Mouse (Mus musculus) liver, postnatal 0 days (tissue): Measurements from ENCODE around the gene Ccl27a. TPM values are rescaled to one million over a fixed set of nuclear protein-coding genes. Genes with fewer than 3 reads are reported as not detected.

ENCODE experiments used
- ATAC-seq: fragments of 200-750 bp; cut with Nextera tagmentation; 2 replicates; pipeline ENCODE4 v1.8.0; 2017; ENCODE audit warnings: mild to moderate bottlenecking, moderate library complexity
- DNase-seq: peaks from one replicate; pipeline ENCODE4 v3.0.0-alpha.2; 2016
- H3K27ac ChIP-seq: fragments of 300-500 bp; sonication (generic); 2 replicates; pipeline ENCODE4 v1.5.1; 2014; ENCODE audit warnings: antibody characterized with exemption, moderate library complexity, mild to moderate bottlenecking, low read depth
- H3K27me3 ChIP-seq: fragments of 300-500 bp; sonication (generic); 2 replicates; pipeline ENCODE4 v1.6.1; 2014; ENCODE audit warnings: low read length, control low read depth, mixed read lengths; ENCODE audit not compliant: insufficient read depth
- H3K36me3 ChIP-seq: fragments of 300-500 bp; sonication (generic); replicated peaks from 2 replicates; pipeline ENCODE4 v1.6.1; 2014; ENCODE audit warnings: mild to moderate bottlenecking, control low read depth, low read length, moderate library complexity, mixed read lengths; ENCODE audit not compliant: insufficient read depth
- H3K4me1 ChIP-seq: fragments of 300-500 bp; sonication (generic); 2 replicates; pipeline ENCODE4 v1.6.1; 2014; ENCODE audit warnings: antibody characterized with exemption, mild to moderate bottlenecking, control low read depth; ENCODE audit not compliant: insufficient read depth
- H3K4me2 ChIP-seq: fragments of 300-500 bp; sonication (generic); 2 replicates; pipeline ENCODE4 v1.6.1; 2014; ENCODE audit warnings: low read depth, mild to moderate bottlenecking, low read length, moderate library complexity, mixed read lengths
- H3K4me3 ChIP-seq: fragments of 300-500 bp; sonication (generic); 2 replicates; pipeline ENCODE4 v1.5.1; 2014; ENCODE audit warnings: low read depth, low read length
- H3K9ac ChIP-seq: fragments of 300-500 bp; sonication (generic); replicated peaks from 2 replicates; pipeline ENCODE4 v1.6.1; 2014; ENCODE audit warnings: mild to moderate bottlenecking, moderate library complexity
- H3K9me3 ChIP-seq: fragments of 300-500 bp; sonication (generic); 2 replicates; pipeline ENCODE4 v1.6.1; 2016; ENCODE audit warnings: mild to moderate bottlenecking, control low read depth, low read length, mixed read lengths
- CTCF ChIP-seq: sonication (generic); IDR thresholded peaks from 2 replicates; pipeline ENCODE4 v1.5.1; 2016; ENCODE audit warnings: antibody characterized with exemption, low read depth
- EP300 ChIP-seq: IDR thresholded peaks from 2 replicates; pipeline ENCODE4 v1.6.1; 2016; ENCODE audit warnings: antibody characterized with exemption, low read depth, mild to moderate bottlenecking
- WGBS: fragments of 180-500 bp; shearing (Covaris S2); extraction: QIAGEN DNeasy Blood & Tissue Kit; methylation state at CpG from one replicate; pipeline ENCODE4 v1.1.7; 2014; ENCODE audit not compliant: insufficient replicate concordance; 5-methylcytosine and 5-hydroxymethylcytosine counted together
- polyA plus RNA-seq: library from polyadenylated mRNA; unstranded; fragments of >200 nt; fragmentation: Nextera tagmentation; extraction: Ambion mirVana; gene quantifications from 2 replicates; pipeline ENCODE4 v1.2.1, GENCODE M21; 2015

Ccl27a gene
- polyA plus RNA-seq, 1 experiment from 2014 or later: 10.1 TPM

DNA sequence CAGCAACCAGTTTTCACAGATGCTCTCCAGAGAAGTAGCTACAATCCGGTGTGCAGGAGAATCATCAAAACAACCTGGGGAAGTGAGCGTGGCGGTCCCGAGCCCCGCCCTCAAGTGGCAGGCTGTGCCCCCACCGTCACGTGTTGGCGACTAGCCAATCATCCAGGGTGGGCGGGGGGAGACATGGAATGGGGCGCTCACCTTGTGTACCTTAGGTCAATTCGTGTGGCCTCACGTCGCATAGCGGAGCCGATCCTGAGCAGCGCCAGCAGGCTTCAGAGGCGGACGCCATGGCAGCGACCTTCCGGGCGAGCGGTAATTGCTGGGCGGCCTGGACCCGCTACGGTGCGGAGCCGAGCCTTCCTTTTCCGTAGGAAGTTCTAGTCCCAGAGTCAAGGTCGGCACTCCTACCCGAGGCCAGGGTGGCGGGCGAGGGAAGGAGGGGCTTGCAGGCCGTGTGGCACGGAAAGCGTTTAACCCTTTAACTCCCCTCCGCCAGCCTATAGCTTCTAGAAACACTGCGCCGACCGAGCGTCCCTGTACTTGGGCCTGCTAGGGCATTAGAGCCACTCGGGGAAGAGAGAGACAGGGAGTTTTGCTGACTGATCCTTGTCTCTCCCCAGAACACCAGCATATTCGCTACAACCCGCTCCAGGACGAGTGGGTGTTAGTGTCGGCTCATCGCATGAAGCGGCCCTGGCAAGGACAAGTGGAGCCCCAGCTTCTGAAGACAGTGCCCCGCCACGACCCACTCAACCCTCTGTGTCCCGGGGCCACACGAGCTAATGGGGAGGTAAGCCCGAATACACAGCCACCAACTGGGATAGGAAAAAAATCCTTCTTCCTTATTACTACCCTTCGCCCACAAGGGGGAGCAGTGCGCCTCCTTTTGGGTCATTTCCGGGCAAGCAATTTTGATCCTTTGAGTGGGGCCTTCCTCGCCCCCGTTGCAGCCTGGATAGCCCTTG is 18.4 kb downstream of the Ccl27a start, which contains the start of gene Sigmar1:
Gene Sigmar1, minus strand, starts transcription at position 820 of the 968 bp plus-strand sequence.
- Histone ChIP-seq H3K4me2 (peak within 1 kb of the TSS; percentile 82), H3K4me3 (peak within 1 kb of the TSS; percentile 61), H3K27ac (peak within 1 kb of the TSS; percentile 94), H3K4me1 (peaks cover 21% of the 10 kb centered on the region), H3K36me3 (peaks cover 12% of the 10 kb centered on the region), H3K9ac (peak within 1 kb of the TSS; percentile 78), H3K9me3 (no peaks in the 10 kb centered on the region), H3K27me3 (no peaks in the 10 kb centered on the region)
- ATAC-seq (peak; percentile 75), DNase-seq (peak; percentile 92)
- WGBS: under 1% methylated on average over 56 of the region's 57 CpGs
- TF ChIP-seq EP300 (no peak; the same call in 1 of the 2 replicates), CTCF (peak; percentile 90)

DNA sequence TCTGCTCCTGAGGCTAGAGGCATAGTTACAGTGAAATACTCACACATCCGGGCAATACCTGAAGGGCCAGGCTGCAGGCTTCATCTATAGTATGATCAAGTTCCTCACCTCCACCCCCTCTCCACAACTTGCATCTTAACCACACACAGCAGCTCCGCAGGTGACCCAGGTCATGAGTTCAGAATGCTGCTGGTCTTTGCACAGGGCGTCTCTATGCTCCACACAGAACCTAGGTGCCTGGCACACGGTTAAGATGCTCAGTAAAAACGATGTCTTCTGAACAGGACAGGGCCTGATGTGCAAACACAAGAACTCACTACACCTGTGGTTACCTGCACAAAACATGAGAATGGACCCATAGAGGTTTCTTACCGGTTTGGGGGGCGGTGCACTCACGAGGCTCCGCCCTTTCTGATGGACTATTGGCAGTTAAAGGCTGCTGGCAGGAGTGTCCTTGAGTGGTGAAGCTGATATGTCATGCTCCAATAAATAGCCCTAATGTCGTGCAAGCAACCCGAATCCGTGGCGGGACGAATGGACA is 19.2 kb downstream of the Ccl27a start, which contains the start of gene Galt:
Gene Galt, plus strand, starts transcription at position 432 of the 541 bp plus-strand sequence.
- H3K27me3 ChIP-seq: no peaks in the 10 kb centered on the region
- TF ChIP-seq CTCF: no peak
- TF ChIP-seq EP300: no peak
- H3K9me3 ChIP-seq: no peaks in the 10 kb centered on the region
- peak within 1 kb of the TSS; percentile 61 for H3K4me3 ChIP-seq
- WGBS: 13% methylated on average over 14 of the region's 14 CpGs
- H3K4me2 ChIP-seq: peak within 1 kb of the TSS; percentile 82
- peaks cover 18% of the 10 kb centered on the region for H3K4me1 ChIP-seq
- H3K36me3 ChIP-seq: peaks cover 12% of the 10 kb centered on the region
- ATAC-seq (peak; percentile 74), DNase-seq (no peak)
- H3K27ac ChIP-seq: peak within 1 kb of the TSS; percentile 94
- H3K9ac ChIP-seq: peak within 1 kb of the TSS; percentile 78

DNA sequence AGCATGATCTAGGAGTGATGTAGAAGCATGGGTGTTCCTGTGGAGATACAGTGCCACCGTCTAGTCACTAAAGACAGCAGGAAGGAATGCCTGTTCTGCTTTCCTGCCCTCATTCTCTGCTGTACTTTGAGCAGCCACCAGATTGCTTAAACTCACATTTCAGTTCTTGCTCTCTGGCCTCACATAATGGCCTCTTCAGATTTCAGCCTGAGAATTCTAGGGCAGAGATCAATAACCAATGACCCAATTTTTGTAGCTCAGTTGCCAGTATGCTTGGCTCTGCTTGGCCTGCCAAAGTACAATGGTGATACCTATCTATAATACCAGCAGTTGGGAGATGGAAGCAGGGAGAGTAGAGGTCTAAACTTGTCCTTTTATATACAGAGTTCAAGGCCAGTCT is 29.0 kb downstream of the Ccl27a start:
- Histone ChIP-seq H3K36me3 (no peaks in the 10 kb centered on the region), H3K4me3 (no peak overlapping the region), H3K27me3 (no peaks in the 10 kb centered on the region), H3K4me2 (no peak overlapping the region), H3K4me1 (peaks cover 15% of the 10 kb centered on the region), H3K9ac (no peak overlapping the region), H3K9me3 (peaks cover 6% of the 10 kb centered on the region), H3K27ac (peak overlapping the region; percentile 66)
- TF ChIP-seq CTCF (no peak), EP300 (peak; percentile 30; the same call in 1 of the 2 replicates)
- WGBS: 43% methylated on average over 1 of the region's 1 CpGs
- ATAC-seq (no peak), DNase-seq (no peak)

DNA sequence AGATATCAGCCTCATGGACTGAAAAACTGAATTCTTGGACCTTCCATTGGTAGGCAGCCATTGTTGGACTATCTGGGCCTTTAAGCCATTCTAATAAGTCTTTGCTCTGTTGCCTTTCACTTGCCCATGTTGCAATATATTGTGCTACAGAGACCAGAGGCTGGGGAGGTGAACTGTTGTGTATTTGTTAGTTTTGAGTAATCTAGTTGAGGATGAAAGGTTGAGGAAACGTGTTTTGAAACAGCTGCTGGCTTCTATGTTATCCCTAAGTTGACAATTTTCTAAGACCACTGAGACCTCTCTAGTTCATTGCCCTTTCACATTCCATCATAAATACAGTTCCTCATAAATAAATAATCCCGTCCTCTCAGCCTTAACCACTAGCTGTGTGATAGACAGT is 29.9 kb downstream of the Ccl27a start:
- H3K27ac ChIP-seq: peak overlapping the region; percentile 66
- peaks cover 6% of the 10 kb centered on the region for H3K9me3 ChIP-seq
- WGBS: 58% methylated on average over 2 of the region's 2 CpGs
- H3K4me3 ChIP-seq: no peak overlapping the region
- H3K27me3 ChIP-seq: no peaks in the 10 kb centered on the region
- H3K9ac ChIP-seq: no peak overlapping the region
- H3K4me2 ChIP-seq: no peak overlapping the region
- ATAC-seq (peak; percentile 28; the same call in 1 of the 2 replicates), DNase-seq (no peak)
- peaks cover 22% of the 10 kb centered on the region for H3K4me1 ChIP-seq
- TF ChIP-seq EP300 (no peak), CTCF (no peak)
- no peaks in the 10 kb centered on the region; the same call in 1 of the 2 replicates for H3K36me3 ChIP-seq

DNA sequence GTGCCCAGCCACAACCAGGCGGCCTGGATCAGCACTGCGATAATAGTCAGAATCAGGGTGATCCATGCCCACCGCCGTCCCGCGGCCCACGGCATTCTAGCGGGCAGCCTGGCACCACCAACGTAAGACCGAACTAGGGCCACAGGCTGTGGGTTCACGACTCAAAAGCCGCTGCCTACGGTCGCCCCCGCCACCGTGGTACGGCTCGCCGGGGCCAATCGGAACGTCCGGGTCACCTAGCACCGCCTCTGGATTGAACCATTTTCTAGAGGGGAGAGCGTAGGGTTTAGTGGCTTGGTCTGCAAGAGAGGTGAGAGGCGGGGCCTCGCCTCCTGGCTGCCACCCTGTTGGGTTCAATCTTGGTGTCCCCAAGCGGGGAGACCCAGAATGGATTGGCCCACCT is 32.9 kb downstream of the Ccl27a start:
- under 1% methylated on average over 27 of the region's 27 CpGs for WGBS
- DNase-seq (peak; percentile 90), ATAC-seq (peak; percentile 94)
- Histone ChIP-seq H3K9me3 (no peaks in the 10 kb centered on the region; the same call in none of the 2 replicates), H3K9ac (peak overlapping the region; percentile 59), H3K27ac (peak overlapping the region; percentile 87), H3K4me2 (peak overlapping the region; percentile 91), H3K4me1 (peaks cover 22% of the 10 kb centered on the region), H3K36me3 (peaks cover 5% of the 10 kb centered on the region), H3K27me3 (no peaks in the 10 kb centered on the region), H3K4me3 (peak overlapping the region; percentile 65)
- TF ChIP-seq EP300: no peak
- TF ChIP-seq CTCF: peak; percentile 28
